Mouse (Mus musculus) G1E (cell line): ENCODE data around the gene Sugp1.

Experiments
- CTCF ChIP-seq: IDR thresholded peaks from 2 replicates; pipeline ENCODE4 v1.5.1; 2012; ENCODE audit warnings: low read depth, low read length, inconsistent platforms, mixed read lengths
- GATA1 ChIP-seq: IDR thresholded peaks from 2 replicates; pipeline ENCODE4 v1.6.1; 2012; ENCODE audit warnings: borderline replicate concordance, low read length, inconsistent platforms, mixed read lengths
- POLR2AphosphoS5 ChIP-seq: IDR thresholded peaks from 2 replicates; pipeline ENCODE4 v1.6.1; 2012; ENCODE audit warnings: low read depth, low read length, inconsistent platforms; ENCODE audit not compliant: insufficient replicate concordance
- TAL1 ChIP-seq: conservative IDR thresholded peaks from 2 replicates; pipeline ENCODE4 v1.6.1; 2012; ENCODE audit warnings: low read depth, low read length, inconsistent platforms, mixed read lengths

- TF ChIP-seq CTCF (no peak), GATA1 (no peak), TAL1 (no peak), POLR2AphosphoS5 (no peak)
Measured at GRCm38 (mm10) chr8:70030255-70030654, 12.4 kb upstream of the Sugp1 start.
